Mouse (Mus musculus): ENCODE data around the gene Clec4a1. TPM values are rescaled to one million over a fixed set of nuclear protein-coding genes. Genes with fewer than 3 reads are reported as not detected.

Gene Clec4a1
- total RNA-seq, 2 experiments from 2014 or later, result 2.8 to 3.0 TPM

Other genes starting within 250 kb of the Clec4a1 start
- gene Nanog, start 214.4 kb upstream of the Clec4a1 start, total RNA-seq (2021), result not detected
- 1 to 10 TPM; 2.1 to 2.5 TPM for gene Slc2a3, start 120.2 kb upstream of the Clec4a1 start, total RNA-seq (2021)
- 10 to 100 TPM; 28.5 to 32.8 TPM for gene Foxj2, start 101.9 kb upstream of the Clec4a1 start, total RNA-seq (2021)
- 1 to 10 TPM; 2.9 to 3.2 TPM for gene C3ar1, start 65.7 kb upstream of the Clec4a1 start, total RNA-seq (2021)
- 10 to 100 TPM; 27.7 to 32.0 TPM for gene Necap1, start 47.4 kb upstream of the Clec4a1 start, total RNA-seq (2021)
- gene Clec4a3, start 30.7 kb downstream of the Clec4a1 start, total RNA-seq (2021), result 1 to 10 TPM; 2.4 to 3.8 TPM
- not detected for gene Clec4a4, start 68.5 kb downstream of the Clec4a1 start, total RNA-seq (2021)
- gene Clec4b1, start 128.1 kb downstream of the Clec4a1 start, total RNA-seq (2021), result not detected
- gene Clec4a2, start 184.6 kb downstream of the Clec4a1 start, total RNA-seq (2021), result 1 to 10 TPM; 1.3 to 1.9 TPM

Measured in heart, postnatal 10 days (tissue).